Mouse (Mus musculus) midbrain, postnatal 0 days (tissue): ENCODE results near the gene Ntn1. TPM values are rescaled to one million over a fixed set of nuclear protein-coding genes. Genes with fewer than 3 reads are reported as not detected.

ENCODE experiments used
- ATAC-seq: fragments of 200-750 bp; cut with Nextera tagmentation; 2 replicates; pipeline ENCODE4 v1.8.0; 2017; ENCODE audit warnings: moderate number of reproducible peaks, mild to moderate bottlenecking, moderate TSS enrichment, moderate library complexity; ENCODE audit not compliant: low FRiP score
- DNase-seq: peaks from one replicate; pipeline ENCODE4 v3.0.0-alpha.2; 2015; ENCODE audit warnings: low spot score
- H3K27ac ChIP-seq: fragments of 300-500 bp; sonication (generic); 2 replicates; pipeline ENCODE4 v1.5.1; 2014; ENCODE audit warnings: low read depth, mild to moderate bottlenecking, low read length, mixed read lengths
- H3K27me3 ChIP-seq: fragments of 300-500 bp; sonication (generic); 2 replicates; pipeline ENCODE4 v1.6.1; 2014; ENCODE audit warnings: low read length, control low read depth, mixed read lengths; ENCODE audit not compliant: insufficient read depth
- H3K36me3 ChIP-seq: fragments of 300-500 bp; sonication (generic); 2 replicates; pipeline ENCODE4 v1.6.1; 2014; ENCODE audit warnings: low read length, control low read depth, mixed read lengths; ENCODE audit not compliant: insufficient read depth
- H3K4me1 ChIP-seq: fragments of 300-500 bp; sonication (generic); 2 replicates; pipeline ENCODE4 v1.6.1; 2014; ENCODE audit warnings: mild to moderate bottlenecking, control low read depth, antibody characterized with exemption, low read length, mixed read lengths; ENCODE audit not compliant: insufficient read depth
- H3K4me2 ChIP-seq: fragments of 300-500 bp; sonication (generic); 2 replicates; pipeline ENCODE4 v1.6.1; 2014; ENCODE audit warnings: low read depth, mild to moderate bottlenecking, low read length, mixed read lengths; ENCODE audit not compliant: poor library complexity, severe bottlenecking
- H3K4me3 ChIP-seq: fragments of 300-500 bp; sonication (generic); 2 replicates; pipeline ENCODE4 v1.5.1; 2014; ENCODE audit warnings: low read depth, mild to moderate bottlenecking, low read length, moderate library complexity
- H3K9ac ChIP-seq: fragments of 300-500 bp; sonication (generic); replicated peaks from 2 replicates; pipeline ENCODE4 v1.6.1; 2014; ENCODE audit warnings: mild to moderate bottlenecking, low read length, moderate library complexity, mixed read lengths; ENCODE audit not compliant: poor library complexity, severe bottlenecking
- H3K9me3 ChIP-seq: fragments of 300-500 bp; sonication (generic); 2 replicates; pipeline ENCODE4 v1.6.1; 2016; ENCODE audit warnings: low read length, control low read depth
- CTCF ChIP-seq: IDR thresholded peaks from 2 replicates; pipeline ENCODE4 v1.5.1; 2016; ENCODE audit warnings: antibody characterized with exemption, mild to moderate bottlenecking
- WGBS: fragments of 180-500 bp; shearing (Covaris S2); extraction: QIAGEN DNeasy Blood & Tissue Kit; methylation state at CpG from one replicate; pipeline ENCODE4 v1.1.7; 2014; 5-methylcytosine and 5-hydroxymethylcytosine counted together
- polyA plus RNA-seq: library from polyadenylated mRNA; unstranded; fragments of >200 nt; fragmentation: Nextera tagmentation; extraction: Ambion mirVana; gene quantifications from 2 replicates; pipeline ENCODE4 v1.2.1, GENCODE M21; 2015
- total RNA-seq: library from RNA; depleted of rRNA; stranded (reverse); fragments of >200 nt; gene quantifications from 2 replicates; pipeline ENCODE4 v1.2.3, GENCODE M21; 2014

The Ntn1 gene
- total and polyA plus RNA-seq, 2 experiments from 2014 or later: 9.6 to 66.4 TPM

DNA sequence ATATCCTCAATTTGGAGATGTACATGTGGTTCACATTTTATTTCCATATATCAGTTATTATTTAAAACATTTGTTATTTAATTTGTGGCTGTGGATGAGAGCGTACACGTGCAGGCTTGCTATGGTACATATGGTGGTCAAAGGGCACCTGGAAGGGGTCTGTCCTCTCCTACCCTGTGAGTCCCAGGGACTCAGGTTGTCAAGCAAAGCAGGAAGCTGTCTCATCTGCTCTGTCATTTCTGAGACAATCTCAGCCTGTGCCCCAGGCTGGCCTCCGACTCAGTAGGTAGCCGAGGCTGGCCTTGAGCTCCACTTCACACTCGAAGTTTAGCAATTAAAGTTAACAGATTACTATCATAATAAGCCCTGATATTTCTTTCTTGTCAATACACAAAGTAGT lies 32.9 kb upstream of the Ntn1 start:
- Histone ChIP-seq H3K4me3 (no peak overlapping the region), H3K4me1 (no peaks in the 10 kb centered on the region), H3K9ac (no peak overlapping the region), H3K4me2 (no peak overlapping the region), H3K36me3 (no peaks in the 10 kb centered on the region), H3K9me3 (no peaks in the 10 kb centered on the region), H3K27ac (no peak overlapping the region), H3K27me3 (peaks cover 11% of the 10 kb centered on the region)
- ATAC-seq (no peak), DNase-seq (no peak)
- no peak for TF ChIP-seq CTCF
- WGBS: 89% methylated on average over 5 of the region's 5 CpGs

DNA sequence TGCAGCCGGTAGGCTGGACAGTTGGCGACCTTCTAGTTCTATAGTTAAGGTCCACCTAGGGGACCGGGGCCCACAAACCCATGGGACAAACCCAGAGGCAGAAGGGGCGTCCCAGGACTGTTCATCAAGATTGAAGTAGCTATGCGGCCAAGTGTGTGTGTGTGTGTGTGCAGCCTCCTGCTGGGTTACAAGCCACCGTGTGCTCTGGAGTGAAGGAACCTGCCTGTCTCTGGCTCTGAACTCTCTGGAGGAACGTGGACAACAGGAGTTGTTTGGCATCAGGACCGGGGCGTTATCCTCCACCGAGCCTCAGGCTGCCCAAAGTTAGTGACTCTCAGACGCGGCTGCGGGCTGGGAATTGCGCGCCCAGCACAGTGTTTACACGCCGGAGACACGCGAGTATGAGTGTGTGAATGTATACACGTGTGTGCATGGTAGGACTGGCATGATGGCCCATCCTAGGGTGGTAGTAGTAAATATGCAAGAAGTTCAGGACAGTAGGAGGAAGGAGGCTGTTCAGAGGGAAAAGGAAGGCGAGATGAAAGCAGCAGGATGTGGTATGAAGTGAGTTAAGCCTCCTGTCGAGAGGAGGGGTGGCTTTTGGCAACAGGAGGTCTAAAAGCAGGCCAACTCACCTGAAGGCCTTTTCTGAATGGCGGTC lies 31.9 kb upstream of the Ntn1 start:
- Histone ChIP-seq H3K4me2 (peak overlapping the region; percentile 46), H3K4me3 (peak overlapping the region; percentile 34), H3K4me1 (no peaks in the 10 kb centered on the region), H3K27ac (no peak overlapping the region), H3K9me3 (no peaks in the 10 kb centered on the region), H3K36me3 (no peaks in the 10 kb centered on the region), H3K27me3 (peaks cover 11% of the 10 kb centered on the region), H3K9ac (0 out of 2 replicates have a peak overlapping the region, but pooled peaks have one; percentile 15)
- no peak for TF ChIP-seq CTCF
- WGBS: 38% methylated on average over 23 of the region's 23 CpGs
- no peak for DNase-seq
- no peak for ATAC-seq

DNA sequence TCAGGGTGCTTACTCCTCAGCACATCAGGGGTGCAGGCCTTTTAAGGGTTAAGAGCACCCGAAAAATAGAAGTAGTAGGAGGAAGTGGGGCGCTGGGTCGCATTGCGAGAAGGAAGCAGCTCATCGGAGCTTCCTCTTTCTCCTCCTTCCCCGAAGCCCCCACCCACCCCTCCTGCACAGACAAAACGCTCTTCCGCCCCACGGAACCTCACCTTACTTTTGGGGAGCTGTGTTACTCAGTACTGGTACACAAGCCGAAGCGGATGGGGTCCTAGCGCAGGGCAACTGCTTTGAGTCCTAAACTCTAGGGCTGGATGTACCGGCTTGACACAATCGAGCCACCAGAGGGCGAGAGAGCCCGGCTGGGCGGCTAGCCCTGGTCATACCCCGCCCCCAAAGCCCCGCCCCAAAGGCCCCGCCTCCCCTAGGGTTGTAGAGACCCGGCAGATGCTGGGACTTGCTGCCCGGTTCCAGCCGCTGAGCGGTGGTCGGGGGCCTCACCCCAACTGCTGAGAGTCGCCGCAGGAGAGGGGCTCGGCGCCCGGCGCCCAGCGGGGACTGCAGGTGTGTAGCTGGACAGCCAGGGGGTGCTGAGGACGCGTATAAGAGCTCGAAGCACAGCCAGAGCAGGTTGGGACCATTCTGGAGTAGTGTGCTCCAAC lies 31.2 kb upstream of the Ntn1 start, which contains the start of gene Pik3r5:
Gene Pik3r5, plus strand, starts transcription at position 423 of the 662 bp plus-strand sequence.
- H3K4me1 ChIP-seq: no peaks in the 10 kb centered on the region
- H3K9me3 ChIP-seq: no peaks in the 10 kb centered on the region
- peak within 1 kb of the TSS; percentile 46 for H3K4me2 ChIP-seq
- no peaks in the 10 kb centered on the region for H3K36me3 ChIP-seq
- ATAC-seq: peak; percentile 73
- H3K4me3 ChIP-seq: peak within 1 kb of the TSS; percentile 34
- H3K9ac ChIP-seq: 0 out of 2 replicates have a peak within 1 kb of the TSS, but pooled peaks have one; percentile 15
- H3K27ac ChIP-seq: no peak within 1 kb of the TSS
- TF ChIP-seq CTCF: peak; percentile 62
- 9% methylated on average over 34 of the region's 35 CpGs for WGBS
- peak; percentile 74 for DNase-seq
- peaks cover 11% of the 10 kb centered on the region for H3K27me3 ChIP-seq

DNA sequence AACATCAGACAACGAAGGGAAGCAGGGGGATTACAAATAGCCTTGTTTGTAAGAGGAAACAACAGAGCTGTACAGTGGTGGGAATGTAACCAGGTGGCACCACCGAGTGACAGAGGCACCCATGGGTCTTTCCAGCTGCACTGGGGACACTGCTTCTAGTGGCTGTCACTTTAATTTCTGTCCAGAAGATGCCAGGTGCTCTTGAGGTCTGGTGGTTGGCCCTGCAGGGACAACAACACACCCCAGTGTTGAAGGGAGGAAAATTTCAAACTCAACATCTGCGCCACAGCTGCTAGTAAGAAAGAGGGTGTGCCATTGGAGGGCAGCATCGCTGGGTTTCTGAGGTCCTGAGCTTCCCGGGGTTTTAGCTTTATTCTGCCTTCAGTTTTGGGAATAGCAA lies 30.0 kb upstream of the Ntn1 start:
- 68% methylated on average over 5 of the region's 5 CpGs for WGBS
- DNase-seq (no peak), ATAC-seq (no peak)
- no peak overlapping the region for H3K9ac ChIP-seq
- TF ChIP-seq CTCF: no peak
- H3K4me3 ChIP-seq: no peak overlapping the region
- H3K4me1 ChIP-seq: no peaks in the 10 kb centered on the region
- H3K36me3 ChIP-seq: no peaks in the 10 kb centered on the region
- peaks cover 11% of the 10 kb centered on the region for H3K27me3 ChIP-seq
- H3K4me2 ChIP-seq: no peak overlapping the region
- H3K27ac ChIP-seq: no peak overlapping the region
- no peaks in the 10 kb centered on the region for H3K9me3 ChIP-seq

DNA sequence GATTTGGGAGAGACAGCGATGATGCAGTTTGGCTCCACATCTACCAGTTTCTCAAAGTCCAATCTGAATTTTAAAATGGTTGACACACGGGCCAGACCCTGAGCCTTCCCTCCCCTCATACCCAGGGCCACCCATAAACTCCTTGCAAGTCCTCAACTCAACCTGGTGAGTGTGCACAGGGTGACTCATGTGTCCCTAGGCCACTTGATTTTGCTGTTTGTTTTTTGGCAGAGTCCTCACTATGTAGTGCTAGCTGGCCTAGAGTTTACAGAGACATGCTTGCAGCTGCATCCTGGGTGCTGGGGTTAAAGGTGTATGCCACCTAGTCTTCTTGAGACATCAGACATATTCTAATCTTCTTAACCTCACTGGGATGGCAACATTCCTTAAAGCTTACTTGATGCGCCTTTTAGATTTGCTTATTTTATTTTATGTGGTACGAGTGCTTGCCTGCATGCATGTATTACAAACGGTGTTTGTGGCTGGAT lies 26.5 kb upstream of the Ntn1 start:
- Histone ChIP-seq H3K4me3 (no peak overlapping the region), H3K4me1 (no peaks in the 10 kb centered on the region), H3K27ac (no peak overlapping the region), H3K9ac (no peak overlapping the region), H3K27me3 (peaks cover 6% of the 10 kb centered on the region), H3K36me3 (no peaks in the 10 kb centered on the region), H3K9me3 (no peaks in the 10 kb centered on the region), H3K4me2 (no peak overlapping the region)
- no peak for TF ChIP-seq CTCF
- ATAC-seq (no peak), DNase-seq (no peak)
- WGBS: 80% methylated on average over 5 of the region's 5 CpGs
